Mouse (Mus musculus): ENCODE data around the gene Mafk. TPM values are rescaled to one million over a fixed set of nuclear protein-coding genes. Genes with fewer than 3 reads are reported as not detected.

Gene Mafk
- total RNA-seq, 2 experiments from 2014 or later = 8.9 to 11.7 TPM

Small RNA genes lying within 50 kb of the gene (microRNA-seq; reads per million reads assigned to microRNA genes)
- gene Mir7037 = not detected

Other genes with a start within 250 kb of the Mafk start
- not detected for gene Uncx, start 248.0 kb upstream of the Mafk start, total RNA-seq (2021)
- gene Micall2, start 55.2 kb upstream of the Mafk start, total RNA-seq (2021) = 1 to 10 TPM; 5.5 to 6.1 TPM
- 10 to 100 TPM; 43.6 to 58.4 TPM for gene Ints1, start 15.8 kb upstream of the Mafk start, total RNA-seq (2021)
- gene Tmem184a, start 28.4 kb downstream of the Mafk start, total RNA-seq (2021) = under 1 TPM in 1 of 2 experiments, not detected in 1; 0.21 TPM
- not detected for gene Gm26938, start 34.9 kb downstream of the Mafk start, total RNA-seq (2021)
- 10 to 100 TPM; 14.6 to 18.5 TPM for gene Psmg3, start 35.4 kb downstream of the Mafk start, total RNA-seq (2021)
- under 1 TPM; 0.66 to 0.88 TPM for gene Elfn1, start 116.4 kb downstream of the Mafk start, total RNA-seq (2021)

Data from gastrocnemius, postnatal 4 days (tissue).